Mouse (Mus musculus): ENCODE measurements around the gene Cux1. TPM values are rescaled to one million over a fixed set of nuclear protein-coding genes. Genes with fewer than 3 reads are reported as not detected.
A peak's percentile ranks its signal among the peaks of the same experiment; 100 is the strongest.

Gene Cux1
- polyA plus RNA-seq, 1 experiment, result 126 TPM

DNA sequence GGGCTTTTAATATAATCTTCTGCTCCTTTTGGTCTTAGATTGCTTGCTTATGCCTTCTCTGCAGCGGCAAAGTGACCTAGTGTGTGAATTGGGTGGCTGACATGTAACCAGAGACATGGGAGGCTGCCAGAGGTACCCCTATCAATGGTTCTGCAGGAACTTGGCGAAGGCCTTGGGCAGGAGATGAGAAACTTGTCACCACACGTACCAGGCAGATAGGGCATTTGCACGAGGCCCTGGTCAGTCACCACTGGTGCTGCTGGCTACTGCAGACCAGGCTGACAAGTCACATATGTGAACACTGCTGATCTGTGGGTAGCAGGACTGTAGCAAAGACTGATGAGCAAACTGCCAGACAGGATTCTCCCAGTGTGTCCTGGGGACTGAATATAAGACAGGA is 231.6 kb downstream of the Cux1 start:
- DNase-seq, result no peak
- Histone ChIP-seq H3K36me3 (ENCODE audit: control insufficient read depth, insufficient read depth, low read length) (peaks cover 5% of the 10 kb centered on the region; the same call in 1 of the 2 replicates), H3K4me1 (ENCODE audit: control insufficient read depth, insufficient read depth, low read length) (no peaks in the 10 kb centered on the region; the same call in 1 of the 2 replicates), H3K27me3 (replicated peaks; ENCODE audit: control insufficient read depth, insufficient read depth, low read length) (no peaks in the 10 kb centered on the region), H3K4me3 (ENCODE audit: insufficient read depth, low read depth, low read length) (no peak overlapping the region), H3K27ac (ENCODE audit: insufficient read depth, low read depth, low read length) (no peak overlapping the region)
- WGBS, result 92% methylated on average over 4 of the region's 4 CpGs
- TF ChIP-seq CTCF (conservative IDR thresholded peaks at IDR 0.05; ENCODE audit: insufficient read depth, insufficient read length, low read depth, low read length) (no peak), POLR2A (IDR thresholded peaks at IDR 0.05; ENCODE audit: low read depth, low read length) (no peak)

DNA sequence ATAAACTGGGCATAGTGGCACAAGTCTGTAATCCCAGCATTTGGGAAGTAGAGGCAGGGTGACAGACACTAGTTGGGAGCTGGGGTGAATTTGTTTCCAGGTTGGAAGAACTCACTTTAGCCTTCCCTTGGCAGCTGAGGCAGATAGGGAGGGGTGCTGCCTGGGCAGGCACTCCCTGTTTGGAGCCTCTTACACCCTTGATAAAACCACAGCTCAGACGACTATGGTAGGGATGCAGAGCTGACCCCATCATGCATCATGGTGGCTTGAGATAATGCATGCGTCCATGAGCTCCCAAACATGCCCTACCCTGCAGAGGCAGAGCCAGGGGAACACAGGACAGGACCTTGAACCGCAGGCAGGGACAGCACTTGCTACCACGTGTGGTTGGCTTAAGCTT is 232.5 kb downstream of the Cux1 start:
- no peaks in the 10 kb centered on the region; the same call in 1 of the 2 replicates for H3K4me1 ChIP-seq (ENCODE audit: control insufficient read depth, insufficient read depth, low read length)
- no peak for DNase-seq
- TF ChIP-seq CTCF (conservative IDR thresholded peaks at IDR 0.05; ENCODE audit: insufficient read depth, insufficient read length, low read depth, low read length) (no peak), POLR2A (IDR thresholded peaks at IDR 0.05; ENCODE audit: low read depth, low read length) (no peak)
- no peak overlapping the region for H3K27ac ChIP-seq (ENCODE audit: insufficient read depth, low read depth, low read length)
- H3K36me3 ChIP-seq (ENCODE audit: control insufficient read depth, insufficient read depth, low read length), result peaks cover 3% of the 10 kb centered on the region; the same call in 1 of the 2 replicates
- H3K4me3 ChIP-seq (ENCODE audit: insufficient read depth, low read depth, low read length), result no peak overlapping the region
- WGBS, result 88% methylated on average over 4 of the region's 4 CpGs
- no peaks in the 10 kb centered on the region for H3K27me3 ChIP-seq (replicated peaks; ENCODE audit: control insufficient read depth, insufficient read depth, low read length)

DNA sequence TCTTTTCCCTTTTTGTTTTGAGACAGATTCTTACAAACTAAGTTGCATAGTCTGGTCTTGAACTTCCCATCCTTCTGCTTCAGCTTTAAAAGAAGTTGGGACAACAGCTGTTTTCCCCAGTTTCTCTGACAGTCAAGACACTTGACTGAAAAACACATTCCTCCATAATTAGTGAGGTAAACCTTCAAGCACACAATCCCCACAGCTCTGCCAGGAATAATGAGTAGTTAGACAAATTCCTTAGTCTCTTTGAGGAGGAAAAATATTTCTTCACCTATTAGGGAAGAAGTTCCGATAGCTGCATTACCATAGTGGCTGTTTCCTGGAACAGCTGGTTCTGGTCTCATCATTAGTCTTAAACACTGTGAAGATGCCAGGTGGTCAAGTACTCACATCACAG is 233.2 kb downstream of the Cux1 start:
- Histone ChIP-seq H3K36me3 (ENCODE audit: control insufficient read depth, insufficient read depth, low read length) (peaks cover 2% of the 10 kb centered on the region; the same call in 1 of the 2 replicates), H3K27ac (ENCODE audit: insufficient read depth, low read depth, low read length) (no peak overlapping the region), H3K4me1 (ENCODE audit: control insufficient read depth, insufficient read depth, low read length) (no peaks in the 10 kb centered on the region; the same call in 1 of the 2 replicates), H3K4me3 (ENCODE audit: insufficient read depth, low read depth, low read length) (no peak overlapping the region), H3K27me3 (replicated peaks; ENCODE audit: control insufficient read depth, insufficient read depth, low read length) (no peaks in the 10 kb centered on the region)
- no peak for DNase-seq
- WGBS, result 70% methylated on average over 1 of the region's 1 CpGs
- TF ChIP-seq CTCF (conservative IDR thresholded peaks at IDR 0.05; ENCODE audit: insufficient read depth, insufficient read length, low read depth, low read length) (no peak), POLR2A (IDR thresholded peaks at IDR 0.05; ENCODE audit: low read depth, low read length) (no peak)

DNA sequence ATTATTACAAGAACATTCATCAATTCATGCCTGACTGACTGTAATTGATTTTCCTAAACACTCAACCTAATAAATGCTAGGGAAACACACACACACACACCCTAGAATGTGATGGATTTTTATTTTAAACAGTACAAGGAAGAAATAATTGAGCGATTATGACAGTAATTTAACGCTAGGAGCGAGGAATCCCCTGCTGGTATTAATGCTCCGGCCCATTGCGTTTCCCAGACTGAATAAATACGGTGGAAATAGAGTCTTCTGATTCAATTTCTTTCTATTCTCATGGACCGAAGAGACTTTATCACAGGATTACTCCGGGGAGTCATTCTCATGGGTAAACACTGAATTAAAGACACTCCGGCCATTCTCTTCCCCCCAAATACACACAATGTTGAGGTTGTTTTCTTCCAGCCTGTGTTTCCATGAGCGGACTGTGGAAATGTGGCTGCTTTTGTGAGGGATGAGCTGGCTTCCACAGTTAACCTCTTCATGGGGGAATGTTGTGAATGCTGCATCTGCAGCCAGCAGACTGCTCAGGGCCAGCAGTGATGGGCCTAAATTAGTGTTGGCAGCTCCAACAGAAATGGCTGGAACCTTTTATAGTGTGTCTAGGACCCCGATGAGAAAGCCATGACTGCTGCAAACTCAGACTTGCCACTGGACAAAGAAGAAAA is 234.4 kb downstream of the Cux1 start:
- H3K36me3 ChIP-seq (ENCODE audit: control insufficient read depth, insufficient read depth, low read length), result peaks cover 2% of the 10 kb centered on the region; the same call in 1 of the 2 replicates
- TF ChIP-seq CTCF (conservative IDR thresholded peaks at IDR 0.05; ENCODE audit: insufficient read depth, insufficient read length, low read depth, low read length), result no peak
- TF ChIP-seq POLR2A (IDR thresholded peaks at IDR 0.05; ENCODE audit: low read depth, low read length), result no peak
- H3K27ac ChIP-seq (ENCODE audit: insufficient read depth, low read depth, low read length), result no peak overlapping the region
- WGBS, result 86% methylated on average over 11 of the region's 11 CpGs
- no peaks in the 10 kb centered on the region for H3K27me3 ChIP-seq (replicated peaks; ENCODE audit: control insufficient read depth, insufficient read depth, low read length)
- no peaks in the 10 kb centered on the region; the same call in 1 of the 2 replicates for H3K4me1 ChIP-seq (ENCODE audit: control insufficient read depth, insufficient read depth, low read length)
- DNase-seq, result no peak
- H3K4me3 ChIP-seq (ENCODE audit: insufficient read depth, low read depth, low read length), result no peak overlapping the region

DNA sequence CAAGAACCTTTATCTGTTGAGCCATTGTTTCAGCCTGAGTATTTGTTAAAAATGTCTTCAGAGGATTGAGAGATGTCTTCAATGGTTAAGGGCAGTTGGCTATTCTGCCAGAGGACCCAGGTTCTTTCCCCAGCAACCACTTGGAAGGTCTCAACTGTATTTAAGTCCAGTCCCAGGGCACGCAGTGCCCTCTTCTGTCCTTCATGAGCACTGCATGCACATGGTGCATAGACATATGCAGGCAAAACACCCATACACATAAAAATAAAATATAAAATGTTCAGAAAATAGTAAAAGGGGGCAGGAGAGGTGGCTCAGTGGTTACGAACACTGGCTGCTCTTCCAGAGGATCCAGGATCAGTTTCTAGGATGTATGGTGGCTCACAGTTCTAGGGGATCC is 239.6 kb downstream of the Cux1 start:
- Histone ChIP-seq H3K4me3 (ENCODE audit: insufficient read depth, low read depth, low read length) (no peak overlapping the region), H3K4me1 (ENCODE audit: control insufficient read depth, insufficient read depth, low read length) (no peaks in the 10 kb centered on the region), H3K27me3 (replicated peaks; ENCODE audit: control insufficient read depth, insufficient read depth, low read length) (no peaks in the 10 kb centered on the region), H3K27ac (ENCODE audit: insufficient read depth, low read depth, low read length) (no peak overlapping the region), H3K36me3 (ENCODE audit: control insufficient read depth, insufficient read depth, low read length) (peaks cover 2% of the 10 kb centered on the region; the same call in 1 of the 2 replicates)
- DNase-seq, result no peak
- 98% methylated on average over 2 of the region's 2 CpGs for WGBS
- TF ChIP-seq CTCF (conservative IDR thresholded peaks at IDR 0.05; ENCODE audit: insufficient read depth, insufficient read length, low read depth, low read length) (peak; percentile 35), POLR2A (IDR thresholded peaks at IDR 0.05; ENCODE audit: low read depth, low read length) (no peak)

DNA sequence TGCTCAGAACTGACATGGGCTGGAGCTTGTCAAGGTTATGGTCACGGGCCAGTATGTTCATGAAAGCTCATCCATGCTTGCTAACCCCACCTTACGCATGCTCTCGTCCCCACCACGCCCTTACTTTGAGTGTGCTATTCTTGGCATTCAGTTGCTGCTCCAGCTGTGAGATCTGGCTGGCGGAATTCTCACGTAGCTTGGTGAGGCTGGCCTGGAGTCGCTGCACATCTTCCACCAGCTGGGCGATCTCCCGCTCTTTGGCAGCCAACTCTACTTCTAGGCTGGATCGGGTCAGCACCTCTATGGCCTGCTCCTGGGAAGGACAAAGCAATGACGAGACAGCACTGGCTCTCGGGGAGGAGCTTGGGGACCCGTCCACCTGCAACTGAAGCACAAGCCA is 240.7 kb downstream of the Cux1 start:
- Histone ChIP-seq H3K27ac (ENCODE audit: insufficient read depth, low read depth, low read length) (no peak overlapping the region), H3K4me1 (ENCODE audit: control insufficient read depth, insufficient read depth, low read length) (no peaks in the 10 kb centered on the region), H3K4me3 (ENCODE audit: insufficient read depth, low read depth, low read length) (no peak overlapping the region), H3K36me3 (ENCODE audit: control insufficient read depth, insufficient read depth, low read length) (no peaks in the 10 kb centered on the region; the same call in 1 of the 2 replicates), H3K27me3 (replicated peaks; ENCODE audit: control insufficient read depth, insufficient read depth, low read length) (no peaks in the 10 kb centered on the region)
- WGBS, result 71% methylated on average over 13 of the region's 13 CpGs
- TF ChIP-seq POLR2A (IDR thresholded peaks at IDR 0.05; ENCODE audit: low read depth, low read length) (no peak), CTCF (conservative IDR thresholded peaks at IDR 0.05; ENCODE audit: insufficient read depth, insufficient read length, low read depth, low read length) (no peak)
- no peak for DNase-seq

DNA sequence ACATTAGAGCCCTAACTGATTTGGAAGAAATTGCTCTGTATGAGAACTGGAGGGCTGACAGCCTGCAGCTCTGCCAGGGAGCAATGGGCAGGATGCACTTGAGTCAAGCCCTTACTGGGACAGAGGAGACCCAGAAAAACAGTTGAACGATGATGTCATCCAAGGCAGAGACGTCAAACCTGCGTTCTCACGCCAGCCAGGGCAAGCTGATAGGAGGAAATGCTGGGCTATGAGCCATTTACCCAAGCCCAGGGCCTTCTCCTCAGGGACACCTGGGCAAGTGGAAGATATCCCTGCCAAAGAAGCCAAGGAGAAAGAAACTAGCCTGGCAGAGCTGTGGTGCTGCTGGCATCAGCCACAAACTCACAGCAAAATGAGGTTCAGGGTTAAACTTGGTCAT is 242.8 kb downstream of the Cux1 start:
- no peaks in the 10 kb centered on the region for H3K27me3 ChIP-seq (replicated peaks; ENCODE audit: control insufficient read depth, insufficient read depth, low read length)
- TF ChIP-seq CTCF (conservative IDR thresholded peaks at IDR 0.05; ENCODE audit: insufficient read depth, insufficient read length, low read depth, low read length) (no peak), POLR2A (IDR thresholded peaks at IDR 0.05; ENCODE audit: low read depth, low read length) (no peak)
- WGBS, result 60% methylated on average over 4 of the region's 4 CpGs
- no peak overlapping the region for H3K27ac ChIP-seq (ENCODE audit: insufficient read depth, low read depth, low read length)
- H3K4me1 ChIP-seq (ENCODE audit: control insufficient read depth, insufficient read depth, low read length), result no peaks in the 10 kb centered on the region
- H3K4me3 ChIP-seq (ENCODE audit: insufficient read depth, low read depth, low read length), result no peak overlapping the region
- peak; percentile 4 for DNase-seq
- H3K36me3 ChIP-seq (ENCODE audit: control insufficient read depth, insufficient read depth, low read length), result peaks cover 4% of the 10 kb centered on the region; the same call in 1 of the 2 replicates
